Mouse (Mus musculus) cortical plate, adult 2 months (tissue): ENCODE data around the gene Abhd17a.

Experiments used
- CTCF ChIP-seq: fragments of 200-500 bp; IDR thresholded peaks from 2 replicates; pipeline ENCODE4 v1.5.1; 2011; ENCODE audit warnings: mild to moderate bottlenecking, control low read depth, low read length; ENCODE audit not compliant: insufficient read depth; ENCODE audit errors: extremely low read depth
- POLR2A ChIP-seq: fragments of 200-500 bp; IDR thresholded peaks from 2 replicates; pipeline ENCODE4 v1.6.1; 2011; ENCODE audit warnings: mild to moderate bottlenecking, low read length, control low read depth; ENCODE audit not compliant: insufficient read depth; ENCODE audit errors: extremely low read depth

DNA sequence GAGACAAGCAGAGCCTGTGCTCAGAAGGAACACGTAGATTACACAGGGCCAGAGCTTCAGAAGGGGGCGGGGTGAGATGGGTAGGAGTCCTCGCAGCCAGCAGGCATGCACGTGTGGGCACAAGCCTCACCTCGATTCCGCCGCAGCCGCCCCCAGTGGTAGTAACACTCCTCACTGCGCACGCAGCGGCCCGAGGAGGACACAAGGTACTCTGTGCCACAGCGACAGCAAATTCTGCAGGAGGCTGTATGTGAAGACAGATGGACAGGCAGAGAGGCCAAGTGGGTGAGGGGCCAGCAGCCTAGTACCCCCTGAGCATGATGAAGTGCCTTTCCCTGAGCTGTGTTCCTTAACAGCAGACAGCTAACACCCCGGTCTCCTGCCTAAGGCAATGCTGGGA, 46.3 kb downstream of the Abhd17a start:
- TF ChIP-seq POLR2A (no peak), CTCF (no peak)
